Mouse (Mus musculus): ENCODE results near the gene Srek1ip1. TPM values are rescaled to one million over a fixed set of nuclear protein-coding genes. Genes with fewer than 3 reads are reported as not detected.

Gene Srek1ip1
- polyA plus RNA-seq, 1 experiment = 9.3 TPM

- peak within 1 kb of the TSS; percentile 61 for H3K4me3 ChIP-seq (replicated peaks; ENCODE audit: control insufficient read depth, low read depth, low read length)
- no peak for TF ChIP-seq POLR2A (IDR thresholded peaks at IDR 0.05; ENCODE audit: borderline replicate concordance, control insufficient read depth, low read depth, low read length)
- TF ChIP-seq CTCF (IDR thresholded peaks at IDR 0.05; ENCODE audit: control insufficient read depth, insufficient read depth, low read length) = no peak
- H3K4me1 ChIP-seq (ENCODE audit: control insufficient read depth, insufficient read depth, low read length) = no peaks in the 10 kb centered on the region
- no peak within 1 kb of the TSS for H3K27ac ChIP-seq (ENCODE audit: control insufficient read depth, insufficient read depth, low read depth, low read length, poor library complexity)
- WGBS = 4% methylated on average over 38 of the region's 38 CpGs
Observed at GRCm38 (mm10) chr13:104863127-104863979, 71.1 kb downstream of the Srek1ip1 start, which contains the start of gene Shisal2b. TSS of gene Shisal2b (minus strand) at chr13:104863893.

GRCm38 (mm10) chr13:104866726-104867125 is 74.4 kb downstream of the Srek1ip1 start:
- TF ChIP-seq CTCF (IDR thresholded peaks at IDR 0.05; ENCODE audit: control insufficient read depth, insufficient read depth, low read length) = no peak
- TF ChIP-seq POLR2A (IDR thresholded peaks at IDR 0.05; ENCODE audit: borderline replicate concordance, control insufficient read depth, low read depth, low read length) = no peak
- Histone ChIP-seq H3K4me3 (replicated peaks; ENCODE audit: control insufficient read depth, low read depth, low read length) (no peak overlapping the region), H3K4me1 (ENCODE audit: control insufficient read depth, insufficient read depth, low read length) (no peaks in the 10 kb centered on the region), H3K27ac (ENCODE audit: control insufficient read depth, insufficient read depth, low read depth, low read length, poor library complexity) (no peak overlapping the region)
- 62% methylated on average over 5 of the region's 5 CpGs for WGBS

GRCm38 (mm10) chr13:104869907-104870306 is 77.6 kb downstream of the Srek1ip1 start:
- Histone ChIP-seq H3K27ac (ENCODE audit: control insufficient read depth, insufficient read depth, low read depth, low read length, poor library complexity) (no peak overlapping the region), H3K4me1 (ENCODE audit: control insufficient read depth, insufficient read depth, low read length) (no peaks in the 10 kb centered on the region), H3K4me3 (replicated peaks; ENCODE audit: control insufficient read depth, low read depth, low read length) (no peak overlapping the region)
- 91% methylated on average over 2 of the region's 2 CpGs for WGBS
- no peak for TF ChIP-seq POLR2A (IDR thresholded peaks at IDR 0.05; ENCODE audit: borderline replicate concordance, control insufficient read depth, low read depth, low read length)
- no peak for TF ChIP-seq CTCF (IDR thresholded peaks at IDR 0.05; ENCODE audit: control insufficient read depth, insufficient read depth, low read length)

GRCm38 (mm10) chr13:104878508-104878907 is 86.2 kb downstream of the Srek1ip1 start:
- 78% methylated on average over 4 of the region's 4 CpGs for WGBS
- Histone ChIP-seq H3K4me1 (ENCODE audit: control insufficient read depth, insufficient read depth, low read length) (no peaks in the 10 kb centered on the region), H3K27ac (ENCODE audit: control insufficient read depth, insufficient read depth, low read depth, low read length, poor library complexity) (no peak overlapping the region), H3K4me3 (replicated peaks; ENCODE audit: control insufficient read depth, low read depth, low read length) (no peak overlapping the region)
- no peak for TF ChIP-seq CTCF (IDR thresholded peaks at IDR 0.05; ENCODE audit: control insufficient read depth, insufficient read depth, low read length)
- TF ChIP-seq POLR2A (IDR thresholded peaks at IDR 0.05; ENCODE audit: borderline replicate concordance, control insufficient read depth, low read depth, low read length) = no peak

GRCm38 (mm10) chr13:104883566-104884249 is 91.4 kb downstream of the Srek1ip1 start:
- no peak overlapping the region for H3K4me3 ChIP-seq (replicated peaks; ENCODE audit: control insufficient read depth, low read depth, low read length)
- WGBS = 48% methylated on average over 16 of the region's 16 CpGs
- TF ChIP-seq CTCF (IDR thresholded peaks at IDR 0.05; ENCODE audit: control insufficient read depth, insufficient read depth, low read length) (no peak), POLR2A (IDR thresholded peaks at IDR 0.05; ENCODE audit: borderline replicate concordance, control insufficient read depth, low read depth, low read length) (no peak)
- H3K27ac ChIP-seq (ENCODE audit: control insufficient read depth, insufficient read depth, low read depth, low read length, poor library complexity) = no peak overlapping the region
- no peaks in the 10 kb centered on the region for H3K4me1 ChIP-seq (ENCODE audit: control insufficient read depth, insufficient read depth, low read length)

- WGBS = 64% methylated on average over 8 of the region's 8 CpGs
- TF ChIP-seq CTCF (IDR thresholded peaks at IDR 0.05; ENCODE audit: control insufficient read depth, insufficient read depth, low read length) (no peak), POLR2A (IDR thresholded peaks at IDR 0.05; ENCODE audit: borderline replicate concordance, control insufficient read depth, low read depth, low read length) (no peak)
- Histone ChIP-seq H3K4me1 (ENCODE audit: control insufficient read depth, insufficient read depth, low read length) (no peaks in the 10 kb centered on the region), H3K4me3 (replicated peaks; ENCODE audit: control insufficient read depth, low read depth, low read length) (no peak overlapping the region), H3K27ac (ENCODE audit: control insufficient read depth, insufficient read depth, low read depth, low read length, poor library complexity) (no peak overlapping the region)
Observed at GRCm38 (mm10) chr13:104886308-104887032, 94.2 kb downstream of the Srek1ip1 start.

Other genes starting within 250 kb of the Srek1ip1 start
- gene Cwc27, start 24.7 kb downstream of the Srek1ip1 start, polyA plus RNA-seq (2011; ENCODE audit: insufficient read depth, insufficient read length, low replicate concordance, missing spikeins) = 14.6 and 22.4 TPM in 2 replicates
- gene Shisal2b, start 71.4 kb downstream of the Srek1ip1 start, polyA plus RNA-seq (2011; ENCODE audit: insufficient read depth, insufficient read length, low replicate concordance, missing spikeins) = not detected in 2 replicates

Data from bone marrow, adult 2 months (tissue).